Mouse (Mus musculus) heart, embryonic 13.5 days (tissue): ENCODE measurements around the gene Gm49403. TPM values are rescaled to one million over a fixed set of nuclear protein-coding genes. Genes with fewer than 3 reads are reported as not detected.
"Not testable (repeated sequence)": the region's sequence is repeated elsewhere in the genome, so short reads cannot be mapped to it uniquely, and the experiment has no call there.

Source experiments
- ATAC-seq: fragments of 200-750 bp; cut with Nextera tagmentation; 2 replicates; pipeline ENCODE4 v1.8.0; 2017; ENCODE audit warnings: moderate TSS enrichment; ENCODE audit not compliant: insufficient number of reproducible peaks, low FRiP score, low TSS enrichment; ENCODE audit errors: extremely low read depth
- H3K27ac ChIP-seq: fragments of 300-500 bp; sonication (generic); replicated peaks from 2 replicates; pipeline ENCODE4 v1.5.1; 2015; ENCODE audit warnings: moderate library complexity, mild to moderate bottlenecking, inconsistent platforms
- H3K27me3 ChIP-seq: fragments of 300-500 bp; sonication (generic); replicated peaks from 2 replicates; pipeline ENCODE4 v1.6.1; 2015; ENCODE audit warnings: mild to moderate bottlenecking, inconsistent platforms
- H3K36me3 ChIP-seq: fragments of 300-500 bp; sonication (generic); 2 replicates; pipeline ENCODE4 v1.6.1; 2015; ENCODE audit warnings: mild to moderate bottlenecking, inconsistent platforms
- H3K4me1 ChIP-seq: fragments of 300-500 bp; sonication (generic); 2 replicates; pipeline ENCODE4 v1.6.1; 2015; ENCODE audit warnings: inconsistent platforms
- H3K4me2 ChIP-seq: fragments of 300-500 bp; sonication (generic); 2 replicates; pipeline ENCODE4 v1.6.1; 2015; ENCODE audit warnings: inconsistent platforms, mild to moderate bottlenecking, moderate library complexity
- H3K4me3 ChIP-seq: fragments of 300-500 bp; sonication (generic); 2 replicates; pipeline ENCODE4 v1.5.1; 2015; ENCODE audit warnings: moderate library complexity, mild to moderate bottlenecking, inconsistent platforms
- H3K9ac ChIP-seq: fragments of 300-500 bp; sonication (generic); 2 replicates; pipeline ENCODE4 v1.6.1; 2015; ENCODE audit warnings: inconsistent platforms, mild to moderate bottlenecking, moderate library complexity
- H3K9me3 ChIP-seq: fragments of 300-500 bp; sonication (generic); 2 replicates; pipeline ENCODE4 v1.6.1; 2016; ENCODE audit warnings: inconsistent platforms
- WGBS: fragments of 180-500 bp; shearing (Covaris S2); methylation state at CpG from one replicate; pipeline ENCODE4 v1.1.7; 2015; ENCODE audit warnings: mixed read lengths; 5-methylcytosine and 5-hydroxymethylcytosine counted together
- polyA plus RNA-seq: library from polyadenylated mRNA; unstranded; fragments of >200 nt; fragmentation: Nextera tagmentation; extraction: Ambion mirVana; gene quantifications from 2 replicates; pipeline ENCODE4 v1.2.1, GENCODE M21; 2015

The Gm49403 gene
- not detected in 2 replicates for polyA plus RNA-seq

GRCm38 (mm10) chr19:8883616-8884015 is at the start of gene Gm49403, which contains the start of gene Lbhd1:
TSS of gene Gm49403 (plus strand) at chr19:8883930.
TSS of gene Lbhd1 (plus strand) at chr19:8883732.
- WGBS, result 67% methylated on average over 3 of the region's 3 CpGs
- ATAC-seq, result no peak
- no peaks in the 10 kb centered on the region for H3K9me3 ChIP-seq

GRCm38 (mm10) chr19:8836327-8836726 is 47.4 kb upstream of the Gm49403 start:
- H3K9ac ChIP-seq, H3K4me2 ChIP-seq, H3K4me3 ChIP-seq, H3K9me3 ChIP-seq, ATAC-seq, H3K27me3 ChIP-seq: not testable (repeated sequence)
- H3K27ac ChIP-seq, result peak overlapping the region; percentile 95; the same call in 1 of the 2 replicates
- 95% methylated on average over 10 of the region's 10 CpGs for WGBS
- H3K4me1 ChIP-seq, result peaks cover 34% of the 10 kb centered on the region
- peaks cover 50% of the 10 kb centered on the region for H3K36me3 ChIP-seq

More at GRCm38 (mm10) chr19:8883616-8884015, at the start of gene Gm49403, which contains the start of gene Lbhd1:
- Histone ChIP-seq H3K4me2 (no peak within 1 kb of the TSS), H3K4me3 (no peak within 1 kb of the TSS), H3K36me3 (no peaks in the 10 kb centered on the region), H3K4me1 (peaks cover 21% of the 10 kb centered on the region), H3K27me3 (no peaks in the 10 kb centered on the region), H3K27ac (no peak within 1 kb of the TSS), H3K9ac (no peak within 1 kb of the TSS)

GRCm38 (mm10) chr19:8837251-8837791 is 46.4 kb upstream of the Gm49403 start, which contains the start of gene Bscl2:
TSS of gene Bscl2 (plus strand) at chr19:8837467.
- Histone ChIP-seq H3K4me1 (peaks cover 34% of the 10 kb centered on the region), H3K27me3 (no peaks in the 10 kb centered on the region), H3K9me3 (no peaks in the 10 kb centered on the region), H3K4me2 (peak within 1 kb of the TSS; percentile 87), H3K27ac (peak within 1 kb of the TSS; percentile 95), H3K4me3 (peak within 1 kb of the TSS; percentile 62), H3K36me3 (peaks cover 42% of the 10 kb centered on the region), H3K9ac (peak within 1 kb of the TSS; percentile 85)
- peak; percentile 43; the same call in 1 of the 2 replicates for ATAC-seq
- WGBS, result under 1% methylated on average over 38 of the region's 38 CpGs

- peak overlapping the region; percentile 87 for H3K4me2 ChIP-seq
- 18% methylated on average over 15 of the region's 15 CpGs for WGBS
- H3K4me1 ChIP-seq, result peaks cover 34% of the 10 kb centered on the region
- no peaks in the 10 kb centered on the region for H3K27me3 ChIP-seq
- peak overlapping the region; percentile 85 for H3K9ac ChIP-seq
- no peak for ATAC-seq
- peak overlapping the region; percentile 62 for H3K4me3 ChIP-seq
- H3K27ac ChIP-seq, result peak overlapping the region; percentile 95
- H3K36me3 ChIP-seq, result peaks cover 41% of the 10 kb centered on the region
- no peaks in the 10 kb centered on the region for H3K9me3 ChIP-seq
Measured at GRCm38 (mm10) chr19:8838041-8838730, 45.5 kb upstream of the Gm49403 start.

GRCm38 (mm10) chr19:8839103-8839907 is 44.4 kb upstream of the Gm49403 start, which contains the start of gene Gng3:
TSS of gene Gng3 (minus strand) at chr19:8839194.
- WGBS, result 56% methylated on average over 11 of the region's 11 CpGs
- H3K4me1 ChIP-seq, result peaks cover 34% of the 10 kb centered on the region
- peak within 1 kb of the TSS; percentile 95 for H3K27ac ChIP-seq
- peaks cover 35% of the 10 kb centered on the region for H3K36me3 ChIP-seq
- H3K9me3 ChIP-seq, result no peaks in the 10 kb centered on the region
- no peaks in the 10 kb centered on the region for H3K27me3 ChIP-seq
- no peak for ATAC-seq
- H3K4me3 ChIP-seq, result peak within 1 kb of the TSS; percentile 62
- peak within 1 kb of the TSS; percentile 85 for H3K9ac ChIP-seq
- peak within 1 kb of the TSS; percentile 87 for H3K4me2 ChIP-seq

- Histone ChIP-seq H3K27ac (peak overlapping the region; percentile 55), H3K4me2 (peak overlapping the region; percentile 85), H3K36me3 (peaks cover 30% of the 10 kb centered on the region), H3K9me3 (no peaks in the 10 kb centered on the region), H3K27me3 (no peaks in the 10 kb centered on the region), H3K4me1 (peaks cover 34% of the 10 kb centered on the region), H3K9ac (peak overlapping the region; percentile 84), H3K4me3 (peak overlapping the region; percentile 68)
- ATAC-seq, result peak; percentile 34; the same call in 1 of the 2 replicates
- WGBS, result 25% methylated on average over 29 of the region's 29 CpGs
Measured at GRCm38 (mm10) chr19:8839908-8840791, 43.6 kb upstream of the Gm49403 start.

GRCm38 (mm10) chr19:8841012-8841411 is 42.7 kb upstream of the Gm49403 start:
- no peak for ATAC-seq
- peak overlapping the region; percentile 68 for H3K4me3 ChIP-seq
- H3K27ac ChIP-seq, result no peak overlapping the region
- peak overlapping the region; percentile 85 for H3K4me2 ChIP-seq
- H3K27me3 ChIP-seq, result no peaks in the 10 kb centered on the region
- H3K36me3 ChIP-seq, result peaks cover 31% of the 10 kb centered on the region
- H3K4me1 ChIP-seq, result peaks cover 34% of the 10 kb centered on the region
- H3K9me3 ChIP-seq, result no peaks in the 10 kb centered on the region
- H3K9ac ChIP-seq, result peak overlapping the region; percentile 84
- WGBS, result 91% methylated on average over 7 of the region's 7 CpGs

GRCm38 (mm10) chr19:8842961-8843360 is 40.8 kb upstream of the Gm49403 start:
- peaks cover 46% of the 10 kb centered on the region for H3K36me3 ChIP-seq
- H3K4me2 ChIP-seq, result no peak overlapping the region
- WGBS, result 85% methylated on average over 6 of the region's 6 CpGs

GRCm38 (mm10) chr19:8844371-8845129 is 39.2 kb upstream of the Gm49403 start:
- ATAC-seq, result no peak

More at GRCm38 (mm10) chr19:8842961-8843360, 40.8 kb upstream of the Gm49403 start:
- Histone ChIP-seq H3K9ac (no peak overlapping the region), H3K4me1 (peaks cover 33% of the 10 kb centered on the region), H3K4me3 (no peak overlapping the region), H3K27me3 (no peaks in the 10 kb centered on the region), H3K9me3 (no peaks in the 10 kb centered on the region), H3K27ac (no peak overlapping the region)
- ATAC-seq, result no peak

GRCm38 (mm10) chr19:8848356-8848755 is 35.4 kb upstream of the Gm49403 start:
- no peaks in the 10 kb centered on the region for H3K27me3 ChIP-seq
- H3K4me3 ChIP-seq, result no peak overlapping the region
- peaks cover 49% of the 10 kb centered on the region for H3K36me3 ChIP-seq
- H3K27ac ChIP-seq, result no peak overlapping the region
- H3K9ac ChIP-seq, result no peak overlapping the region
- no peaks in the 10 kb centered on the region for H3K9me3 ChIP-seq
- H3K4me1 ChIP-seq, result peaks cover 13% of the 10 kb centered on the region
- no peak overlapping the region for H3K4me2 ChIP-seq
- ATAC-seq, result no peak
- 80% methylated on average over 5 of the region's 5 CpGs for WGBS

More at GRCm38 (mm10) chr19:8844371-8845129, 39.2 kb upstream of the Gm49403 start:
- H3K4me1 ChIP-seq, result peaks cover 17% of the 10 kb centered on the region
- H3K27me3 ChIP-seq, result no peaks in the 10 kb centered on the region
- 65% methylated on average over 5 of the region's 5 CpGs for WGBS
- no peak overlapping the region for H3K4me3 ChIP-seq
- H3K27ac ChIP-seq, result no peak overlapping the region
- H3K4me2 ChIP-seq, result no peak overlapping the region
- no peaks in the 10 kb centered on the region for H3K9me3 ChIP-seq
- H3K9ac ChIP-seq, result no peak overlapping the region; the same call in 1 of the 2 replicates
- peaks cover 58% of the 10 kb centered on the region for H3K36me3 ChIP-seq
